Mouse (Mus musculus): ENCODE data around the gene Hoxa6. TPM values are rescaled to one million over a fixed set of nuclear protein-coding genes. Genes with fewer than 3 reads are reported as not detected.

Gene Hoxa6
- total RNA-seq, 2 experiments from 2014 or later, result not detected

- intact Hi-C loops (cut with DNase I), result no loop called here
- DNase-seq (ENCODE audit: extremely low spot score in 1 of 2, low spot score in 2 of 2), result no peak
Observed at GRCm38 (mm10) chr6:52162093-52162380, 46.5 kb downstream of the Hoxa6 start.

- intact Hi-C loops (cut with DNase I), result no loop called here
- DNase-seq (ENCODE audit: extremely low spot score in 1 of 2, low spot score in 2 of 2), result no peak
Observed at GRCm38 (mm10) chr6:52161336-52162092, 47.0 kb downstream of the Hoxa6 start.

GRCm38 (mm10) chr6:52160511-52161335 is 47.8 kb downstream of the Hoxa6 start:
- intact Hi-C loops (cut with DNase I), result no loop called here

GRCm38 (mm10) chr6:52159979-52160378 is 48.5 kb downstream of the Hoxa6 start:
- intact Hi-C loops (cut with DNase I), result loop anchor here (5.0 kb wide), 1 partner anchor 152 kb away; the partner anchor contains the start of gene Evx1
- DNase-seq (ENCODE audit: extremely low spot score in 1 of 2, low spot score in 2 of 2), result no peak

More at GRCm38 (mm10) chr6:52160511-52161335, 47.8 kb downstream of the Hoxa6 start:
- DNase-seq (ENCODE audit: extremely low spot score in 1 of 2, low spot score in 2 of 2), result no peak

- DNase-seq (ENCODE audit: extremely low spot score in 1 of 2, low spot score in 2 of 2), result no peak
- intact Hi-C loops (cut with DNase I), result loop anchor here (5.0 kb wide), 1 partner anchor 153 kb away; the partner anchor contains the start of gene Evx1
Observed at GRCm38 (mm10) chr6:52159164-52159761, 49.3 kb downstream of the Hoxa6 start.

- intact Hi-C loops (cut with DNase I), result loop anchor here (5.0 kb wide), 1 partner anchor 154 kb away; the partner anchor contains the start of gene Evx1
- DNase-seq (ENCODE audit: extremely low spot score in 1 of 2, low spot score in 2 of 2), result peak in 1 of 2 experiments; percentile 34
Observed at GRCm38 (mm10) chr6:52158276-52159051, 50.1 kb downstream of the Hoxa6 start, which contains the start of gene Hoxa1. TSS of gene Hoxa1 (minus strand) at chr6:52158317.

GRCm38 (mm10) chr6:52157466-52158275 is 50.9 kb downstream of the Hoxa6 start:
- no peak for DNase-seq (ENCODE audit: extremely low spot score in 1 of 2, low spot score in 2 of 2)
- intact Hi-C loops (cut with DNase I), result loop anchor here (5.0 kb wide), 1 partner anchor 155 kb away; the partner anchor contains the start of gene Evx1

- DNase-seq (ENCODE audit: extremely low spot score in 1 of 2, low spot score in 2 of 2), result no peak
- intact Hi-C loops (cut with DNase I), result loop anchor here (5.0 kb wide), 1 partner anchor 156 kb away; the partner anchor contains the start of gene Evx1
Observed at GRCm38 (mm10) chr6:52156551-52157200, 51.8 kb downstream of the Hoxa6 start.

Small RNAs within 50 kb of the gene (microRNA-seq; reads per million reads assigned to microRNA genes)
- 2.3 reads per million for gene Mir196b

Other genes starting within 250 kb of the Hoxa6 start
- gene Skap2, start 196.2 kb downstream of the Hoxa6 start, total RNA-seq (2021), result 1 to 10 TPM; 6.4 to 7.7 TPM
- gene Hoxa1, start 50.4 kb downstream of the Hoxa6 start, total RNA-seq (2021), result not detected
- not detected for gene Hoxa2, start 43.9 kb downstream of the Hoxa6 start, total RNA-seq (2021)
- not detected for gene 5730596B20Rik, start 31.2 kb downstream of the Hoxa6 start, total RNA-seq (2021)
- not detected for gene Hoxa4, start 17.0 kb downstream of the Hoxa6 start, total RNA-seq (2021)
- gene Hoxa5, start 4.1 kb downstream of the Hoxa6 start, total RNA-seq (2021), result not detected
- gene Hoxa3, start 4.6 kb upstream of the Hoxa6 start, total RNA-seq (2021), result not detected
- gene Gm28308, start 4.6 kb upstream of the Hoxa6 start, total RNA-seq (2021), result not detected
- gene Hoxa7, start 13.1 kb upstream of the Hoxa6 start, total RNA-seq (2021), result not detected
- not detected for gene Hoxa9, start 22.4 kb upstream of the Hoxa6 start, total RNA-seq (2021)
- not detected for gene Hoxa10, start 32.1 kb upstream of the Hoxa6 start, total RNA-seq (2021)
- not detected for gene Hoxa11, start 37.1 kb upstream of the Hoxa6 start, total RNA-seq (2021)
- gene Hoxa13, start 52.2 kb upstream of the Hoxa6 start, total RNA-seq (2021), result not detected
- gene Evx1, start 104.8 kb upstream of the Hoxa6 start, total RNA-seq (2021), result not detected